Comparison of ENCODE assay signal across 17 mouse cellular contexts in genomic region chr3:104101721-104102120, GRCm38 (mm10).
A peak's percentile ranks its signal among the peaks of the same experiment; 100 is the strongest.
DNase-seq lines count a peak whose midpoint lies in the region; ATAC-seq and TF ChIP-seq lines count a peak whose summit lies in the region.
"Had no signal": no experiment of that assay in that cellular context is flagged by ENCODE, and none has a peak within 500 bp of the region (broad histone marks: within the 10 kb centered on the region; RNA-seq: fewer than 3 reads in every experiment).

No protein-coding gene starts in this region.

- no peak overlapping the region for H3K27ac ChIP-seq in forebrain, embryonic 14.5 days (ENCODE audit: low read depth, low read length)
- H3K27ac ChIP-seq in forebrain, embryonic 12.5 days = no peak overlapping the region
- no peak overlapping the region for H3K27ac ChIP-seq in layer of hippocampus, adult 2 months
- H3K27ac ChIP-seq in midbrain, postnatal 0 days (ENCODE audit: low read depth, low read length) = no peak overlapping the region
- H3K27ac ChIP-seq in midbrain, embryonic 11.5 days (ENCODE audit: low read depth, low read length) = no peak overlapping the region
- H3K27ac ChIP-seq: embryonic facial prominence, embryonic 13.5 days; heart, embryonic 13.5 days; midbrain, embryonic 10.5 days had no signal

- H3K9me3 ChIP-seq in forebrain, embryonic 14.5 days (replicated peaks; ENCODE audit: control insufficient read depth, low read length) = no peaks in the 10 kb centered on the region
- H3K9me3 ChIP-seq in forebrain, embryonic 12.5 days = no peaks in the 10 kb centered on the region
- no peaks in the 10 kb centered on the region for H3K9me3 ChIP-seq in midbrain, postnatal 0 days (ENCODE audit: low read length)
- no peaks in the 10 kb centered on the region for H3K9me3 ChIP-seq in midbrain, embryonic 11.5 days (ENCODE audit: control insufficient read depth, low read length)
- H3K9me3 ChIP-seq: embryonic facial prominence, embryonic 13.5 days; heart, embryonic 13.5 days; midbrain, embryonic 10.5 days had no signal

- 68% methylated on average over 3 of the region's 3 CpGs for WGBS in forebrain, embryonic 14.5 days
- WGBS in forebrain, embryonic 12.5 days = 70% methylated on average over 3 of the region's 3 CpGs
- 67% methylated on average over 3 of the region's 3 CpGs for WGBS in midbrain, postnatal 0 days
- 72% methylated on average over 3 of the region's 3 CpGs for WGBS in midbrain, embryonic 11.5 days

- no peaks in the 10 kb centered on the region for H3K36me3 ChIP-seq in forebrain, embryonic 14.5 days (ENCODE audit: control insufficient read depth, insufficient read depth, low read length)
- no peaks in the 10 kb centered on the region for H3K36me3 ChIP-seq in forebrain, embryonic 12.5 days (replicated peaks)
- H3K36me3 ChIP-seq in midbrain, postnatal 0 days (ENCODE audit: insufficient read depth, low read length) = no peaks in the 10 kb centered on the region
- H3K36me3 ChIP-seq in midbrain, embryonic 11.5 days (ENCODE audit: control insufficient read depth, insufficient read depth, low read length) = no peaks in the 10 kb centered on the region
- H3K36me3 ChIP-seq: embryonic facial prominence, embryonic 13.5 days; midbrain, embryonic 10.5 days had no signal

- DNase-seq in forebrain, embryonic 14.5 days (ENCODE audit: low spot score) = peak; percentile 16
- DNase-seq in layer of hippocampus, adult 2 months (ENCODE audit: low spot score in 2 of 2) = no peak
- no peak for DNase-seq in layer of hippocampus, postnatal 14 days (ENCODE audit: low spot score in 2 of 2)
- no peak for DNase-seq in midbrain, postnatal 0 days (ENCODE audit: low spot score)
- no peak for DNase-seq in midbrain, embryonic 11.5 days (ENCODE audit: low spot score, missing footprints)
- DNase-seq in ovary, postnatal 14 days (ENCODE audit: low spot score) = no peak
- DNase-seq: gastrocnemius, postnatal 14 days; heart, postnatal 4 days; kidney, adult 9 months; kidney, postnatal 4 days; liver; retina, postnatal 1 day had no signal

- no peaks in the 10 kb centered on the region for H3K27me3 ChIP-seq in forebrain, embryonic 14.5 days (replicated peaks; ENCODE audit: control insufficient read depth, insufficient read depth, low read length)
- no peaks in the 10 kb centered on the region for H3K27me3 ChIP-seq in forebrain, embryonic 12.5 days
- H3K27me3 ChIP-seq in midbrain, postnatal 0 days (ENCODE audit: insufficient read depth, low read length) = no peaks in the 10 kb centered on the region
- no peaks in the 10 kb centered on the region for H3K27me3 ChIP-seq in midbrain, embryonic 11.5 days (ENCODE audit: control insufficient read depth, insufficient read depth, low read length)
- H3K27me3 ChIP-seq: embryonic facial prominence, embryonic 13.5 days; heart, embryonic 13.5 days had no signal

- ATAC-seq in forebrain, embryonic 14.5 days = no peak
- no peak for ATAC-seq in forebrain, embryonic 12.5 days (ENCODE audit: low FRiP score)
- ATAC-seq in midbrain, postnatal 0 days (ENCODE audit: low FRiP score) = no peak
- ATAC-seq in midbrain, embryonic 11.5 days (ENCODE audit: low FRiP score) = no peak

- peak; percentile 72 for TF ChIP-seq CTCF in layer of hippocampus, adult 2 months (conservative IDR thresholded peaks at IDR 0.05)
- TF ChIP-seq CTCF in midbrain, postnatal 0 days (IDR thresholded peaks at IDR 0.05) = peak; percentile 47

- H3K4me3 ChIP-seq in forebrain, embryonic 14.5 days (ENCODE audit: low read depth, low read length) = no peak overlapping the region
- no peak overlapping the region for H3K4me3 ChIP-seq in forebrain, embryonic 12.5 days (replicated peaks)
- H3K4me3 ChIP-seq in layer of hippocampus, adult 2 months = no peak overlapping the region
- no peak overlapping the region for H3K4me3 ChIP-seq in midbrain, postnatal 0 days (ENCODE audit: low read depth, low read length)
- H3K4me3 ChIP-seq in midbrain, embryonic 11.5 days (ENCODE audit: low read depth, low read length) = no peak overlapping the region
- H3K4me3 ChIP-seq: embryonic facial prominence, embryonic 13.5 days; heart, embryonic 13.5 days; midbrain, embryonic 10.5 days; myocyte had no signal

- no peak overlapping the region for H3K9ac ChIP-seq in forebrain, embryonic 14.5 days (ENCODE audit: low read length)
- H3K9ac ChIP-seq in forebrain, embryonic 12.5 days = no peak overlapping the region
- H3K9ac ChIP-seq in midbrain, postnatal 0 days (replicated peaks; ENCODE audit: low read length, poor library complexity, severe bottlenecking) = no peak overlapping the region
- H3K9ac ChIP-seq in midbrain, embryonic 11.5 days (ENCODE audit: low read length) = no peak overlapping the region
- H3K9ac ChIP-seq: embryonic facial prominence, embryonic 13.5 days; heart, embryonic 13.5 days had no signal

- no peaks in the 10 kb centered on the region for H3K4me1 ChIP-seq in forebrain, embryonic 14.5 days (ENCODE audit: control insufficient read depth, insufficient read depth, low read length)
- H3K4me1 ChIP-seq in forebrain, embryonic 12.5 days = no peaks in the 10 kb centered on the region
- no peaks in the 10 kb centered on the region for H3K4me1 ChIP-seq in midbrain, postnatal 0 days (ENCODE audit: insufficient read depth, low read length)
- no peaks in the 10 kb centered on the region for H3K4me1 ChIP-seq in midbrain, embryonic 11.5 days (ENCODE audit: control insufficient read depth, insufficient read depth, low read length)
- H3K4me1 ChIP-seq: embryonic facial prominence, embryonic 13.5 days; midbrain, embryonic 10.5 days had no signal

- H3K4me2 ChIP-seq in forebrain, embryonic 14.5 days (ENCODE audit: low read length) = no peak overlapping the region
- H3K4me2 ChIP-seq in forebrain, embryonic 12.5 days = no peak overlapping the region
- no peak overlapping the region for H3K4me2 ChIP-seq in midbrain, postnatal 0 days (ENCODE audit: low read depth, low read length, poor library complexity, severe bottlenecking)
- no peak overlapping the region for H3K4me2 ChIP-seq in midbrain, embryonic 11.5 days
- H3K4me2 ChIP-seq: embryonic facial prominence, embryonic 13.5 days; heart, embryonic 13.5 days had no signal
